Mouse (Mus musculus): ENCODE measurements around the gene Dmrt2.

Gene Dmrt2

DNA sequence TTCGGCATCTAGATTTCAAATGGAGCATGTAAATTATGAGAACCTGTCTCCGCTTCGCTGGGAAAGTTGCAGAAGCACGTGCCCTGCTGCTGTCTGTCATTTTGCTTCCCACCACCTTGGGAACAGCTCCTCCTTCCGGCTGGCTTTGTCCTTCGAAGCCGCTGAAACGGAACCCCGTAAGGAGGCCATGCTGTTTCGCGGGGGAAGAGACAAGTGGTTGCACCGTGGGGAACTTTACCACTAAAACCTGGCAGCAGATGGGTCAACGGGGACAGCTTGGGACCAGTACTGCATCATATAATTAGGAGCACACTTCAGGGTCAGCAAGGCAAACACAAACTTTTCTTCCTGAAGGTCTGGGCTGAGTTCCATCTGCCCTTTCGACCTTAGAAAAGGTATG is 26.6 kb downstream of the Dmrt2 start:
- DNase-seq = no peak

DNA sequence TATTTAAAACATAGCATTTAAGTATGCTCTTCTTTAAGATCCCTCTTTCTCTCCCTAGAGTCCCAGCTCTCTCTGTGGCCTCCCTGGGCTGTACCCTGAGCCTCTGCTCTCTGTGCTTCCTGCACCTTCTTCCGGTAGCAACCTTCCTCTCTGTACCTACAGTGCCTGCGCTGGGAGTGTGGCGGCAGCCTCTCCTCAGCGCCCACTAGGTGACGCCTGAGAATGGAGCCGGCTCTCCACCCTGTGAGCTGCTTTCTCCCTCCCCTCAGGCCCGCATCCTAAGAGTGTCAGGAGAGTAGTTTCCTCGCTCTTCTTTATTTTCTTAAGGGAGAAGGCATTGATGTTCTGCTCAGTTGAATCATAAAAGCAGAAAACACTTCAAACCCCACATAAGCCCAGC is 41.2 kb downstream of the Dmrt2 start:
- no peak for DNase-seq

DNA sequence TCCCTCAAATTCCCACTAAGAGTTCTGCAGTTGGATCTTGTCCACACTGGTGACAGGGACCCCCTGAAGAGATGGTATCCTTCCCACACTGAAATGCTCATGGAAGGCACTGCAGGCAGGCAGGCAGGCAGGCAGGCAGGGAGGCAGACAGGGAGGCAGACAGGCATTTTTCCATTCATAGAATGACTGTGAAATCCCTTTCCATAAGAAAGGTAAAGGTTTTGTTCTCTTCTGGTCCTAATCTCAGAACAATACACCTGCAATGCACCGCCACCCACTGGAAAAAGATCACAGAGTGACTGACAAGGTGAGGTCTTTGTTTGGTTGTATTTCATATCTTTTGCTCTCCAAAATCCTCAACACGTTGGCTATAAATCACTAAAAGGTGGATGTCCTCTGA is 42.7 kb downstream of the Dmrt2 start:
- DNase-seq = no peak

DNA sequence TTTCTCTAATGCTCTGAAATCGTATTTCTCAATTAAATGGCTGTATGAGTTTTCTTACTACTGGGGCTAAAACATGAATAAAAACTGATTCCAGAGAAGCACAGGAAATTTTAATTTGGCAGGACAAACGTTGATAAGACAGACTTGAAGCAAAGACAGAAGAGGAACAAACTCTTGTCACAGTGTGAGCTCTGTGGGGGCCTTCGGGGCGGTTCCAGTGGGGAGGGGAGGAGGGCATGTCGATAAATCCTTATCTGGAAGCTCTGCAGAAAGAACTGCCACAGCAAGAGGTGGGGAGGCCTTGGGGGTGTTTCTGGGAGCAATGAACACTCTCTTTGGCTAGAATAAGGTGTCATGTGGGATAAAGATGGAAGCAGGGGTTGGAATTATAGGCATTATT is 50.4 kb downstream of the Dmrt2 start:
- DNase-seq = no peak
